Mouse (Mus musculus) CH12F3 (cell line): ENCODE data around the gene Icam2.

ENCODE experiments used
- in situ Hi-C: fragments of 300-500 bp; cut with MboI; formaldehyde crosslinking; loops from 2 replicates; pipeline ENCODE4 v1.14.3; 2020; ENCODE audit warnings: low sequenced_read_pairs

The Icam2 gene

GRCm38 (mm10) chr11:106392597-106393330, 4.9 kb upstream of the Icam2 start:
- in situ Hi-C loops = loop anchor here (5.0 kb wide), 1 partner anchor 65 kb away; no protein-coding TSS in a partner anchor

GRCm38 (mm10) chr11:106391546-106392188, 3.8 kb upstream of the Icam2 start:
- in situ Hi-C loops = loop anchor here (5.0 kb wide), 1 partner anchor 64 kb away; no protein-coding TSS in a partner anchor

- in situ Hi-C loops = loop anchor here (5.0 kb wide), 1 partner anchor 63 kb away; no protein-coding TSS in a partner anchor
These were observed 2.9 kb upstream of the Icam2 start for GRCm38 (mm10) chr11:106390757-106391156.

- in situ Hi-C loops = loop anchor here (5.0 kb wide), 1 partner anchor 62 kb away; no protein-coding TSS in a partner anchor
These were observed 1.7 kb upstream of the Icam2 start for GRCm38 (mm10) chr11:106389611-106390010.

DNA sequence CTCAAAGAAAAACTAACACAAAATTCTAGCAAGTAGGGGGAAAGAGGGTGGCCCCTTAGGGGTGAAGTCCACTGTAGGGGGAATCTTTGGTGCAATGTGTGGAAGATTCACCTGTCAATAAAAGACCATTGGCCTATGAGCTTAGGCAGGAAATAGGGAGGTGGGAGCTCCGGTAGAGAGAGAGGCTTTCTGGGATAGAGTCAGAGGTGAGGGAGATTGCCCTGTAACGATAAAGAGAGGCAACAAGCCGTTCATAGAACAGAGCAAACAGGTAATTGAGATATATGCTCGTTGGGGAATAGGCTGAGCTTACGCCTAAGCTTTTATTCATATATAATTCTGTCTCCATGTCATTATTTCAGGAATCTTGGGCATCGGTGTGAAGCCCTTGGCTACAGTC, 855 bp downstream of the Icam2 start:
- in situ Hi-C loops = no loop called here

DNA sequence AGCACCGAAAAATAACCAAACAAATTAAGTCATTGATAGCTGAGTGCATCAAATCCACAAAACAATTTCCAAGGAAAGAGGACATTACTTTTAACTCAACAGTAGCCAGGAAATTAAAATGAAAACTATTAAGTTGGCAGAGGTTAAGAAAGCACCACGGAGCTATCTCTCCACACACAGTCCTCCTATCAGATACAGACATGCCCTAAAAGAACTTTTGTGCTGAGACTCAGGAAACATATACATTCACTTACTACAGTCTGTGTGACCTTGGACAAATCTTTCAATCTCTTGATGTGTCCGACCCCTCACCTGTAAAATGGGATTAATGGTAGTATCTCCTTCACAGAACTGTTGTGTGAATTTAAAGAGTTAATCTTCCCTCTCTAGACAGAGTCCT, 1.5 kb downstream of the Icam2 start:
- in situ Hi-C loops = no loop called here

GRCm38 (mm10) chr11:106383051-106383790, 4.7 kb downstream of the Icam2 start:
- in situ Hi-C loops = no loop called here

GRCm38 (mm10) chr11:106382424-106382823, 5.5 kb downstream of the Icam2 start:
- in situ Hi-C loops = no loop called here

GRCm38 (mm10) chr11:106381883-106382282, 6.0 kb downstream of the Icam2 start:
- in situ Hi-C loops = no loop called here

GRCm38 (mm10) chr11:106381011-106381410, 6.9 kb downstream of the Icam2 start:
- in situ Hi-C loops = no loop called here

GRCm38 (mm10) chr11:106374979-106375378, 12.9 kb downstream of the Icam2 start:
- in situ Hi-C loops = no loop called here

GRCm38 (mm10) chr11:106374559-106374958, 13.3 kb downstream of the Icam2 start:
- in situ Hi-C loops = no loop called here

GRCm38 (mm10) chr11:106373998-106374397, 13.9 kb downstream of the Icam2 start:
- in situ Hi-C loops = no loop called here

- in situ Hi-C loops = no loop called here
These were observed 21.6 kb downstream of the Icam2 start for GRCm38 (mm10) chr11:106366316-106366715.

DNA sequence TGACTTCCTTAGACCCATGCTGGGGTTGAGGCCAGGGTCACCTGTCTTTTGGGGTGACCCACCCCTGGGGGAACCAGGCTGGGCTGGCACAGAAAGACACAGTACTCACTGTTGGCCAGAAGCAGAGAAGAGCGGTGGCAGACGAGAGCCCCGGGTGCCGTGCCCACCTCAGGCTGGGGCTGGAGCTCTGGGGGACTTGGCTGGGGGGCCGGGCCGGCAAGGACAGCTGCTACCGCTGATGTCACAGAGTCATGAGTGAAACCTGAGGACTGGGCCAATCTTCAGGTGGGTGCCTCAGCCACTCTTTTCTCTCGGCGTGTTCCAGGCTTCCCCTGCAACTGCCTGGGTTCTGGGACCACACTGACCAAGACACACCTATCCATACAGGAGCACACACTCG, 22.5 kb downstream of the Icam2 start, which contains the start of gene Prr29:
Prr29 (plus strand) TSS at position 107 of the 400 bp plus-strand sequence.
- in situ Hi-C loops = no loop called here

GRCm38 (mm10) chr11:106364712-106365111, 23.2 kb downstream of the Icam2 start:
- in situ Hi-C loops = no loop called here

DNA sequence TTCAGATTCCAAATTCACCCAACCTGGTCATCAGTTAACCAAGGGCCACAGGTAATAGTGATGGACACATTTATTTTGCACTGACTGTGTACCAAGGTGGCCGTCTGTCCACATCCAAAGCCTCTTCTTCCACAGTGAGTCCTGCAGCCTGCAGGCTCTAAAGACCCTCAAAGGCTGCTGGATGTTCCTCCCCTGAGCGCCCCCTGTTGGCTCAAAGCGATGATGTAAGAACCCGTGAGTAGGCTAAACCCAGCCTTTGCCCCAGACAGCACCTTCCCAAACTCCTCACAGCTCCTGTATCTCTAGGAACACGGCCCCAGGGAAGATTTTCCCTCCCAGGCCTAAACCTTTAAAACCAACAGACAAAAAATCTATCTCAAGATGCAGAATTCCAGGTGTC, 28.5 kb downstream of the Icam2 start:
- in situ Hi-C loops = no loop called here

DNA sequence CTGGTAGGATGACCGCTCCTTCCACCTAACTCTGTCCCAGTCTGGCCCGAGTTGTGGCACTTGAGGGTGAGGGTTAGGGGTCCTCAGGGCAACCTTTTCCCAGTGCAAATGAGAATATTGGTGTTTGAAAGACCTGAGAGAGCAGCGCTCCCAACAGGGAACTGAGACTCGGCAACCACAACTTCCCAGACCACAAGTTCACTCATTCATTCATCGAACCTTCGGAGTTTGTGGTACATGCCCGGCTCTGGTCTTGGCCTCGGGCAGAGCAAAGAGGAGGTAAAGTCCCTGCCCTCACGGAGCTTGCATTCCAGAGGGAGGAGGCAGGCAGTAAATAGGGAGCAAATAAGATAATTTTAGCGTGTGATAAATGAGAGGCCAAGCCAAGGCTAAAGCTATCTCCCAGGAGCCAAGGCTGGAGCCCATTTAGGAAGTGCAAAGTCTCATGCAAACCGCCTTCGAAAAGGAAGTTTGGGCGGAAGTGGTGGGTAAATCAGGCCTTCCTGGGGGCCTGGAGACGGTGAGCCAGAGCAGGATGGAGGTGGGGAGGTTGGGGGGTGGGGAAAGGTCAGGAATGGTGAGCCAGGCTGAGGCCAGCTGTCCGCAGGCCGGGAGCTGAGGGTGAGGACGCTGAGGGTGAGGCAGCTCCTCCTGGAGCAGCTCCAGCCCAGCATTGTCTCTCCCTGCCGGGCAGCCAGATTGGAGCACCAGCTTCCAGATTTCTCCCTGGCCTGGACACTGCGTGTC, 32.3 kb downstream of the Icam2 start:
- in situ Hi-C loops = no loop called here

GRCm38 (mm10) chr11:106354181-106354580, 33.7 kb downstream of the Icam2 start:
- in situ Hi-C loops = no loop called here

- in situ Hi-C loops = no loop called here
These were observed 34.7 kb downstream of the Icam2 start, which contains the start of gene Scn4a for GRCm38 (mm10) chr11:106353188-106353587. Gene Scn4a, minus strand, starts transcription at chr11:106353288.

DNA sequence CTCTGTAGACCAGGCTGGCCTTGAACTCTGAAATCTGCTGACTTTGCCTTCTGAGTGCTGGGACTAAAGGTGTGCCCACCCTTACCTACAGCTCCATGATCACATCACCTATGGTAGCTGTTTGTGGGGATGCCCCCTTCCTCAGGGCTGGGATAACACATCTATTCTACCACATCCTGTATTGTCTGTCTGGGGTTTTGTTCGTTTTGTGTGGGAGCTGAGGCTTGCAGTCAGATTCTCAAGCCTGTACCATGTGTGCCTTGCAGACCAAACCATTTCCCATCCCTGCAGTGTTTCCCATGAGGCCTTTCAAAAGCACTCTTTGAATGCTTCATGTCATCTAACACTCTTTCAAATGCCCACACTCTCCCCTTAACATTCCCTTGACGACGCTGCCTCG, 35.9 kb downstream of the Icam2 start:
- in situ Hi-C loops = no loop called here
